ENCODE assay signal across 9 mouse cellular contexts in genomic region chr1:40378794-40379193, GRCm38 (mm10). TPM values are rescaled to one million over a fixed set of nuclear protein-coding genes. Genes with fewer than 3 reads are reported as not detected.
A peak's percentile ranks its signal among the peaks of the same experiment; 100 is the strongest.
DNase-seq lines count a peak whose midpoint lies in the region; ATAC-seq and TF ChIP-seq lines count a peak whose summit lies in the region.
"Had no signal": no experiment of that assay in that cellular context is flagged by ENCODE, and none has a peak within 500 bp of the region (broad histone marks: within the 10 kb centered on the region; RNA-seq: fewer than 3 reads in every experiment).

No protein-coding gene starts in this region.

- DNase-seq in thymus, adult 2 months: peak; percentile 56
- no peak for DNase-seq in thymus, adult 18-20 months
- peak; percentile 12 to 22 for DNase-seq in adrenal gland, postnatal 4 days (ENCODE audit: low spot score in 2 of 2)
- DNase-seq in embryonic facial prominence, embryonic 11.5 days (ENCODE audit: low spot score): peak; percentile 84
- peak; percentile 90 for DNase-seq in hindbrain, embryonic 14.5 days (ENCODE audit: low spot score)
- DNase-seq in liver, embryonic 14.5 days (ENCODE audit: low read depth in 3 of 3, low spot score in 3 of 3): peak; percentile 26 to 34 (median 26)
- peak; percentile 71 for DNase-seq in ovary, postnatal 14 days (ENCODE audit: low spot score)
- peak; percentile 78 for DNase-seq in thymus, postnatal 4 days

- H3K9me3 ChIP-seq in embryonic facial prominence, embryonic 11.5 days (replicated peaks; ENCODE audit: control insufficient read depth, low read length): no peaks in the 10 kb centered on the region
- H3K9me3 ChIP-seq in hindbrain, embryonic 14.5 days (ENCODE audit: control insufficient read depth, low read length): no peaks in the 10 kb centered on the region
- H3K9me3 ChIP-seq in liver, embryonic 14.5 days (ENCODE audit: control insufficient read depth, low read length): no peaks in the 10 kb centered on the region
- H3K9me3 ChIP-seq: heart, embryonic 13.5 days had no signal

- 15% methylated on average over 8 of the region's 8 CpGs for WGBS in thymus, adult 2 months
- 16% methylated on average over 8 of the region's 8 CpGs for WGBS in embryonic facial prominence, embryonic 11.5 days
- WGBS in hindbrain, embryonic 14.5 days: 18% methylated on average over 8 of the region's 8 CpGs
- 9% methylated on average over 8 of the region's 8 CpGs for WGBS in liver, embryonic 14.5 days (ENCODE audit: insufficient replicate concordance)

- no peak for TF ChIP-seq CTCF in thymus, adult 2 months (IDR thresholded peaks at IDR 0.05; ENCODE audit: borderline replicate concordance, control insufficient read depth, extremely low read depth, insufficient read depth, low read length, poor library complexity)
- peak; percentile 96 for TF ChIP-seq CTCF in liver, embryonic 14.5 days (IDR thresholded peaks at IDR 0.05; ENCODE audit: low read depth)

- no peak; the same call in 1 of the 2 replicates for ATAC-seq in embryonic facial prominence, embryonic 11.5 days (replicated peaks; ENCODE audit: insufficient number of reproducible peaks, low FRiP score, low TSS enrichment, low read depth)
- ATAC-seq in hindbrain, embryonic 14.5 days (ENCODE audit: low FRiP score): no peak
- ATAC-seq in liver, embryonic 14.5 days (ENCODE audit: insufficient read depth): no peak

- H3K36me3 ChIP-seq in thymus, adult 2 months (ENCODE audit: control insufficient read depth, insufficient read depth, low read length): no peaks in the 10 kb centered on the region
- H3K36me3 ChIP-seq in embryonic facial prominence, embryonic 11.5 days (replicated peaks; ENCODE audit: control insufficient read depth, insufficient read depth, low read depth, low read length): no peaks in the 10 kb centered on the region
- H3K36me3 ChIP-seq in hindbrain, embryonic 14.5 days (replicated peaks; ENCODE audit: control insufficient read depth, insufficient read depth): no peaks in the 10 kb centered on the region
- H3K36me3 ChIP-seq in liver, embryonic 14.5 days (replicated peaks; ENCODE audit: control insufficient read depth, insufficient read depth, low read depth): no peaks in the 10 kb centered on the region
- H3K36me3 ChIP-seq: heart, embryonic 13.5 days had no signal

- no peak overlapping the region for H3K4me3 ChIP-seq in thymus, adult 2 months (ENCODE audit: control insufficient read depth, insufficient read depth, low read length)
- H3K4me3 ChIP-seq in embryonic facial prominence, embryonic 11.5 days (ENCODE audit: low read depth, low read length): no peak overlapping the region
- H3K4me3 ChIP-seq in hindbrain, embryonic 14.5 days (replicated peaks; ENCODE audit: low read length): no peak overlapping the region
- no peak overlapping the region for H3K4me3 ChIP-seq in liver, embryonic 14.5 days (ENCODE audit: insufficient read depth in 1 of 2, low read depth in 2 of 2, low read length in 2 of 2)
- H3K4me3 ChIP-seq: heart, embryonic 13.5 days had no signal

- TF ChIP-seq POLR2A in thymus, adult 2 months (IDR thresholded peaks at IDR 0.05; ENCODE audit: control insufficient read depth, extremely low read depth, insufficient read depth, low read length, poor library complexity): no peak

- no peak overlapping the region for H3K4me2 ChIP-seq in embryonic facial prominence, embryonic 11.5 days (ENCODE audit: low read depth, low read length)
- H3K4me2 ChIP-seq in hindbrain, embryonic 14.5 days (replicated peaks): no peak overlapping the region
- no peak overlapping the region for H3K4me2 ChIP-seq in liver, embryonic 14.5 days (ENCODE audit: low read depth)
- H3K4me2 ChIP-seq: heart, embryonic 13.5 days had no signal

- peaks cover 9% of the 10 kb centered on the region for H3K4me1 ChIP-seq in thymus, adult 2 months (replicated peaks; ENCODE audit: control insufficient read depth, insufficient read depth, low read length)
- no peaks in the 10 kb centered on the region; the same call in 1 of the 2 replicates for H3K4me1 ChIP-seq in embryonic facial prominence, embryonic 11.5 days (ENCODE audit: control insufficient read depth, insufficient read depth, low read length)
- no peaks in the 10 kb centered on the region for H3K4me1 ChIP-seq in hindbrain, embryonic 14.5 days (replicated peaks; ENCODE audit: control insufficient read depth, insufficient read depth, low read length)
- no peaks in the 10 kb centered on the region for H3K4me1 ChIP-seq in liver, embryonic 14.5 days (replicated peaks; ENCODE audit: control insufficient read depth in 2 of 2, insufficient read depth in 2 of 2, low read length in 1 of 2)

- H3K9ac ChIP-seq in embryonic facial prominence, embryonic 11.5 days (replicated peaks; ENCODE audit: low read length): no peak overlapping the region
- no peak overlapping the region for H3K9ac ChIP-seq in hindbrain, embryonic 14.5 days
- no peak overlapping the region for H3K9ac ChIP-seq in liver, embryonic 14.5 days (replicated peaks)
- H3K9ac ChIP-seq: heart, embryonic 13.5 days had no signal

- no peak for TF ChIP-seq EP300 in liver, embryonic 14.5 days (IDR thresholded peaks at IDR 0.05; ENCODE audit: low read depth)

- no peaks in the 10 kb centered on the region for H3K27me3 ChIP-seq in thymus, adult 2 months (ENCODE audit: control insufficient read depth, insufficient read depth, low read length)
- H3K27me3 ChIP-seq in embryonic facial prominence, embryonic 11.5 days (ENCODE audit: control insufficient read depth, insufficient read depth, low read length): no peaks in the 10 kb centered on the region
- no peaks in the 10 kb centered on the region for H3K27me3 ChIP-seq in hindbrain, embryonic 14.5 days (ENCODE audit: control insufficient read depth, insufficient read depth, low read length)
- no peaks in the 10 kb centered on the region for H3K27me3 ChIP-seq in liver, embryonic 14.5 days (ENCODE audit: control insufficient read depth, insufficient read depth, low read length)
- H3K27me3 ChIP-seq: heart, embryonic 13.5 days had no signal

- H3K27ac ChIP-seq in thymus, adult 2 months (ENCODE audit: control insufficient read depth, insufficient read depth, low read length): no peak overlapping the region
- no peak overlapping the region for H3K27ac ChIP-seq in embryonic facial prominence, embryonic 11.5 days (replicated peaks; ENCODE audit: low read depth, low read length)
- H3K27ac ChIP-seq in hindbrain, embryonic 14.5 days: no peak overlapping the region
- H3K27ac ChIP-seq in liver, embryonic 14.5 days: no peak overlapping the region
- H3K27ac ChIP-seq: heart, embryonic 13.5 days had no signal

RNA-seq across cellular contexts. Expression of gene Il1rl1, which starts 50.6 kb away (rescaled TPM):
- 0.29 and 0.46 TPM in 2 replicates for polyA plus RNA-seq in thymus, adult 2 months (2012; rRNA removed)
- 1 to 10 TPM in 1 of 2 experiments, under 1 TPM in 1; 0.98 to 1.3 TPM for total RNA-seq in adrenal gland, postnatal 4 days (2021)
- polyA plus RNA-seq in embryonic facial prominence, embryonic 11.5 days (2014; fragmentation: Nextera tagmentation; extraction: Ambion mirVana): 0.20 TPM in 1 of 2 replicates, not detected in the other
- polyA plus RNA-seq in hindbrain, embryonic 14.5 days (2014; fragmentation: Nextera tagmentation; extraction: Ambion mirVana): 0.04 and 0.11 TPM in 2 replicates
- polyA plus RNA-seq in liver, embryonic 14.5 days (2012; rRNA removed): 2.9 and 3.8 TPM in 2 replicates
- polyA plus RNA-seq in liver, embryonic 14.5 days (2014; fragmentation: Nextera tagmentation; extraction: Ambion mirVana): 2.7 and 3.0 TPM in 2 replicates

RNA-seq across cellular contexts. Expression of gene Il1rl2, which starts 54.4 kb away (rescaled TPM):
- polyA plus RNA-seq in thymus, adult 2 months (2012; rRNA removed): 5.5 and 7.3 TPM in 2 replicates
- 1 to 10 TPM; 4.5 to 5.8 TPM for total RNA-seq in adrenal gland, postnatal 4 days (2021)
- 3.2 TPM in 2 replicates for polyA plus RNA-seq in embryonic facial prominence, embryonic 11.5 days (2014; fragmentation: Nextera tagmentation; extraction: Ambion mirVana)
- 1.0 and 1.3 TPM in 2 replicates for polyA plus RNA-seq in hindbrain, embryonic 14.5 days (2014; fragmentation: Nextera tagmentation; extraction: Ambion mirVana)
- polyA plus RNA-seq in liver, embryonic 14.5 days (2012; rRNA removed): 0.80 and 0.91 TPM in 2 replicates
- 0.52 and 0.91 TPM in 2 replicates for polyA plus RNA-seq in liver, embryonic 14.5 days (2014; fragmentation: Nextera tagmentation; extraction: Ambion mirVana)

Comparison
In these comparisons a context has a peak if more than half of its experiments do, and no peak if none do; other contexts are left out.
1. DNase-seq: peak in thymus, adult 2 months (single experiment), adrenal gland, postnatal 4 days (2 of 2), embryonic facial prominence, embryonic 11.5 days (single experiment), hindbrain, embryonic 14.5 days (single experiment), liver, embryonic 14.5 days (3 of 3), ovary, postnatal 14 days (single experiment) and thymus, postnatal 4 days (single experiment); none in thymus, adult 18-20 months (0 of 2).